Mouse (Mus musculus) limb, embryonic 14.5 days (tissue): ENCODE data around the gene Tbx19. TPM values are rescaled to one million over a fixed set of nuclear protein-coding genes. Genes with fewer than 3 reads are reported as not detected.

Experiments
- ATAC-seq: fragments of 200-750 bp; cut with Nextera tagmentation; 2 replicates; pipeline ENCODE4 v1.8.0; 2017; ENCODE audit warnings: low read depth, moderate number of reproducible peaks, moderate TSS enrichment; ENCODE audit not compliant: low FRiP score
- DNase-seq: peaks from one replicate; pipeline ENCODE4 v3.0.0-alpha.2; 2015; ENCODE audit warnings: low spot score
- H3K27ac ChIP-seq: fragments of 300-500 bp; sonication (generic); replicated peaks from 2 replicates; pipeline ENCODE4 v1.5.1; 2014; ENCODE audit warnings: low read depth, mild to moderate bottlenecking, low read length, moderate library complexity, mixed read lengths
- H3K27me3 ChIP-seq: fragments of 300-500 bp; sonication (generic); 2 replicates; pipeline ENCODE4 v1.6.1; 2014; ENCODE audit warnings: low read length, mixed read lengths; ENCODE audit not compliant: control insufficient read depth, insufficient read depth
- H3K36me3 ChIP-seq: fragments of 300-500 bp; sonication (generic); 2 replicates; pipeline ENCODE4 v1.6.1; 2014; ENCODE audit warnings: mild to moderate bottlenecking, low read length, moderate library complexity, mixed read lengths; ENCODE audit not compliant: control insufficient read depth, insufficient read depth
- H3K4me1 ChIP-seq: fragments of 300-500 bp; sonication (generic); 2 replicates; pipeline ENCODE4 v1.6.1; 2014; ENCODE audit warnings: antibody characterized with exemption, low read length, mixed read lengths; ENCODE audit not compliant: control insufficient read depth, insufficient read depth
- H3K4me2 ChIP-seq: fragments of 300-500 bp; sonication (generic); replicated peaks from 2 replicates; pipeline ENCODE4 v1.6.1; 2014; ENCODE audit warnings: low read depth, mild to moderate bottlenecking, low read length, moderate library complexity; ENCODE audit not compliant: severe bottlenecking
- H3K4me3 ChIP-seq: fragments of 300-500 bp; sonication (generic); replicated peaks from 2 replicates; pipeline ENCODE4 v1.5.1; 2014; ENCODE audit warnings: low read length
- H3K9ac ChIP-seq: fragments of 300-500 bp; sonication (generic); 2 replicates; pipeline ENCODE4 v1.6.1; 2014; ENCODE audit warnings: mild to moderate bottlenecking, low read depth, low read length, moderate library complexity; ENCODE audit not compliant: severe bottlenecking
- H3K9me3 ChIP-seq: fragments of 300-500 bp; sonication (generic); 2 replicates; pipeline ENCODE4 v1.6.1; 2016; ENCODE audit warnings: low read length; ENCODE audit not compliant: control insufficient read depth
- POLR2A ChIP-seq: fragments of 200-500 bp; IDR thresholded peaks from 2 replicates; pipeline ENCODE4 v1.8.0; 2012; ENCODE audit warnings: inconsistent platforms, mild to moderate bottlenecking, moderate library complexity, borderline replicate concordance; ENCODE audit not compliant: insufficient read depth, insufficient read length; ENCODE audit errors: extremely low read depth
- WGBS: fragments of 180-500 bp; shearing (Covaris S2); extraction: QIAGEN DNeasy Blood & Tissue Kit; methylation state at CpG from one replicate; pipeline ENCODE4 v1.1.7; 2014; 5-methylcytosine and 5-hydroxymethylcytosine counted together
- polyA plus RNA-seq, 2 experiments: library from polyadenylated mRNA; depleted of rRNA in 1 of 2; stranded (reverse) in 1 of 2; unstranded in 1 of 2; fragments of >200 nt; fragmentation: Nextera tagmentation in 1 of 2; extraction: Ambion mirVana in 1 of 2; gene quantifications; 2 replicates each; pipeline versions ENCODE4 v1.2.1 to v1.2.3; 2012 to 2014

Gene Tbx19
- polyA plus RNA-seq, 2 experiments, result not detected

DNA sequence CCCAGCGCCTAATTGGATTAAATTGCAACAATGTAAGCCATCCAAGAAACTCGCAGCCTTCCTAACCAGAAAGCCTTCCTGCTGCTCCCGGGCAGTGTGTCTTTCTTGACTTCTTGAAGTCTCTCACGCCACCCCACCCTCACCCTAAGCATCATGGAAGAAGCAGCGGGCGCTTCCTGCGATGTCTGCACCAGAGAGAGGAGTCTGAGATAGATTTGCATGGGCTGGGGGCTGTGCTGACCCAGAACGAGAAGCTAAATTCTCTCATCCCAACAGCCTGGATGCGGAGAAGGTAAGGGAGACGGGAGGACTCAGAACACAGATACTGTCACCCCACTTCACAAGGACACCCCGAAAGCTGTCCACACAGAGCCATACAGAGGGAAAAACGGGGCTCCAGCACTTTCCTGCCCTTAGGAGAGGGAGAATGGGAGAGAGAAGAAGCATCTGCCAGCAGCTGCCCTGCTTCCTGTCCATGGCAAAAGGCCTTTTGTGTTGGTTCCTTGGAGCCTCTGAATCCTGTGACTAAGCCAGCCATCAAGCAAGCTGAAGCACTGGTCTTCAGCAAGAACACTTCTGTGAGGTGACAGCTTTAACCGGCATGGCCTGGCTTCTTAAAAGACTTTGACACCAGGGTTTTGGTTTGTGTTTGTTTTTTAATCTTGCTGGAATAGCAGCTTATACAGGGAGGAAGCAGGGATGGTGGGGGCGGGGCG lies 41.4 kb downstream of the Tbx19 start:
- Histone ChIP-seq H3K9me3 (no peaks in the 10 kb centered on the region), H3K9ac (no peak overlapping the region), H3K27ac (no peak overlapping the region), H3K4me1 (no peaks in the 10 kb centered on the region), H3K4me3 (no peak overlapping the region), H3K4me2 (peak overlapping the region; percentile 16; the same call in 1 of the 2 replicates), H3K27me3 (no peaks in the 10 kb centered on the region), H3K36me3 (no peaks in the 10 kb centered on the region)
- WGBS, result 75% methylated on average over 15 of the region's 15 CpGs
- TF ChIP-seq POLR2A, result no peak
- DNase-seq (no peak), ATAC-seq (no peak)

DNA sequence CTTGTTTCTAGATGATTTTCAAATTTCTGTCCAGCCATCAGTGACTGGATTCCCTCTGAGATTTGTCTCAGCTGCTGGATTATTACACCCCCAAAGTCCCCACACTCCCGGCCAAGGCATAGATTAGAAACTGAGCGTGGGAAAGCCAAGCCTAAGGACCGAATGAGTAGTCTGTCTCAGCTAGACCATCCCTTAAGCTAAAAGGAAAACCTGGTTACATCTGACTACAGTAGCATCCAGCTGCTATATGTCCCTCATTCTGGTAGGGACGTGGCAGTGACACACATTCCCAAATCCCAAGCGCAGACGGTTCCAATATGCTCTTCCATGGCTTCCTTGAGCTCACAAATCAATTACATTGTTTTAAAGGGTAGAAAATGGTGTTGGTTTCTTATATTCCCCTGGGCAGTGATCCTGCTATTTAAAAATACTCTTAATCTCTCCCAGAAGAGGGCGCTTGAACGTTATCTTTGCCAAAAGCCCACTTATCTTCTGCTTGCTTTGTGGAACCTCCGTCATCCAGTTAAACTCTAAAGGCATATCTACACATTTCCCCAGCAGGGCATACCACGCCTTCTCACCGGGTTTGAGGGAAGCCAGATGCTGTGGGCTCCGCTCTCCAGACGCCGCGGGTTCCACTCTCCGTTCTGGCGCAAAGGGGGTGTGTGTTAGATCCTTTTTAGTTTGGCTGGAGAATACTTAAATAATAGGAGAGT lies 46.0 kb downstream of the Tbx19 start:
- ATAC-seq (no peak), DNase-seq (peak; percentile 33)
- H3K4me2 ChIP-seq, result no peak overlapping the region
- WGBS, result 44% methylated on average over 17 of the region's 17 CpGs
- no peaks in the 10 kb centered on the region for H3K27me3 ChIP-seq
- no peak overlapping the region for H3K27ac ChIP-seq
- no peaks in the 10 kb centered on the region for H3K9me3 ChIP-seq
- TF ChIP-seq POLR2A, result no peak
- H3K9ac ChIP-seq, result no peak overlapping the region
- H3K4me3 ChIP-seq, result no peak overlapping the region
- no peaks in the 10 kb centered on the region for H3K36me3 ChIP-seq
- no peaks in the 10 kb centered on the region for H3K4me1 ChIP-seq

GRCm38 (mm10) chr1:165113700-165114099 lies 46.9 kb downstream of the Tbx19 start:
- no peak overlapping the region for H3K4me3 ChIP-seq
- no peak for DNase-seq
- WGBS, result 43% methylated on average over 11 of the region's 11 CpGs
- ATAC-seq, result no peak
- H3K9me3 ChIP-seq, result no peaks in the 10 kb centered on the region
- no peak overlapping the region for H3K9ac ChIP-seq
- no peaks in the 10 kb centered on the region for H3K4me1 ChIP-seq
- H3K27ac ChIP-seq, result no peak overlapping the region
- no peaks in the 10 kb centered on the region for H3K36me3 ChIP-seq
- no peaks in the 10 kb centered on the region for H3K27me3 ChIP-seq
- no peak for TF ChIP-seq POLR2A
- H3K4me2 ChIP-seq, result no peak overlapping the region

DNA sequence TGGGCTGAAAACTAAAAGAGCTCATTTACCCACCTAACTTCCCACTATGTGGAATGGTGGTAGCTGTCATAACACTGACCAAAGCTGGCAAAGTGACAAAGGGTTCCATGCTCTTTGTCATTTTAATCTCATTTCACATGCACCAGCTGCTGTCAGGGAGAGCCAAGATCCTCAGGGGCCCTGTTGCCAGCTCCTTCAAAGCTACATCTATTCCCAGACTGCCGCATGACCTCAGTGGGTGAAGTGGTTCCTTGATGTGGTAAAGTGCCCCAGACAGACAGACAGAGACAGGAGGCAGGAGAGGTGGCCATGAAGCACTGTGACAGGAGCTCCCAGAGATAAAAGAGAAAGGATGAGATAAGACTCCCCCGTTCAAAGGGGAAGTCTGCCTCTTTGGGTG lies 49.9 kb downstream of the Tbx19 start:
- no peak overlapping the region for H3K27ac ChIP-seq
- H3K36me3 ChIP-seq, result no peaks in the 10 kb centered on the region
- H3K27me3 ChIP-seq, result no peaks in the 10 kb centered on the region
- ATAC-seq (no peak), DNase-seq (no peak)
- H3K4me2 ChIP-seq, result no peak overlapping the region
- H3K9ac ChIP-seq, result no peak overlapping the region
- no peak overlapping the region for H3K4me3 ChIP-seq
- no peaks in the 10 kb centered on the region for H3K4me1 ChIP-seq
- WGBS, result 59% methylated on average over 2 of the region's 2 CpGs
- no peaks in the 10 kb centered on the region for H3K9me3 ChIP-seq
- no peak for TF ChIP-seq POLR2A

- Histone ChIP-seq H3K9ac (no peak overlapping the region), H3K9me3 (no peaks in the 10 kb centered on the region), H3K4me2 (no peak overlapping the region), H3K36me3 (no peaks in the 10 kb centered on the region), H3K4me3 (no peak overlapping the region), H3K27ac (no peak overlapping the region), H3K4me1 (peaks cover 4% of the 10 kb centered on the region; the same call in 1 of the 2 replicates), H3K27me3 (no peaks in the 10 kb centered on the region)
- ATAC-seq (no peak), DNase-seq (no peak)
- TF ChIP-seq POLR2A, result no peak
- WGBS, result 80% methylated on average over 5 of the region's 5 CpGs
Measured at GRCm38 (mm10) chr1:165109135-165109534, 51.4 kb downstream of the Tbx19 start.
